Mouse (Mus musculus): ENCODE results near the gene Efr3b. TPM values are rescaled to one million over a fixed set of nuclear protein-coding genes. Genes with fewer than 3 reads are reported as not detected.
A peak's percentile ranks its signal among the peaks of the same experiment; 100 is the strongest.
"Not testable (repeated sequence)": the region's sequence is repeated elsewhere in the genome, so short reads cannot be mapped to it uniquely, and the experiment has no call there.

Efr3b gene
- polyA plus RNA-seq, 1 experiment from 2014 or later: 8.4 TPM

DNA sequence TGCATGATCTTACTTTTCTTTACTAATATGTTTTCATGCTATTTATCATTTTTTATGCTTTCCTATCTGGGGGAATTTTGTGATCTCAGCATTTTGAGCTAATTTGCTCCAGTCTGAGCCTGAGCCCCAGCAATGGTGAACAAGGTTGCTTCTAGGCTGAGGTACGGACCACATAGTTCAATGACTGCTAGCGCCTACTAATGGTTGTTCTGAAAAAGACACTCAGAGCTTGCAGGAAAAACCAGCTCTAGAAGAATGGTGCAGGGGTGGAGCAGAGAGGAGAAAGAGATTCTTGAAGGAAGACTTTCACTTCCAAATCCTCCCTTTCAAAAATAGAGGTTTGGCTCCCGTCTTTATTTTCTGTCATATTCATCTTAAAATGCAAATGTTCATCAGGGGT is 82.4 kb downstream of the Efr3b start:
- WGBS: 13% methylated on average over 3 of the region's 3 CpGs
- no peaks in the 10 kb centered on the region for H3K36me3 ChIP-seq
- peaks cover 24% of the 10 kb centered on the region for H3K27me3 ChIP-seq (ENCODE audit: low read depth, poor library complexity, severe bottlenecking)
- DNase-seq (ENCODE audit: low spot score): no peak
- no peaks in the 10 kb centered on the region for H3K9me3 ChIP-seq (replicated peaks)
- no peak overlapping the region for H3K27ac ChIP-seq
- H3K4me1 ChIP-seq: peaks cover 20% of the 10 kb centered on the region
- no peak overlapping the region for H3K4me3 ChIP-seq

- Histone ChIP-seq H3K9me3 (replicated peaks) (no peaks in the 10 kb centered on the region), H3K36me3 (no peaks in the 10 kb centered on the region), H3K27me3 (ENCODE audit: low read depth, poor library complexity, severe bottlenecking) (peaks cover 24% of the 10 kb centered on the region), H3K4me3 (no peak overlapping the region), H3K27ac (no peak overlapping the region), H3K4me1 (peaks cover 16% of the 10 kb centered on the region)
- DNase-seq (ENCODE audit: low spot score): no peak
- WGBS: 29% methylated on average over 10 of the region's 10 CpGs
These were observed 83.3 kb downstream of the Efr3b start for GRCm38 (mm10) chr12:3955371-3955770.

- no peak within 1 kb of the TSS for H3K4me3 ChIP-seq
- 25% methylated on average over 22 of the region's 22 CpGs for WGBS
- no peak for DNase-seq (ENCODE audit: low spot score)
- H3K4me1 ChIP-seq: peaks cover 9% of the 10 kb centered on the region
- H3K36me3 ChIP-seq: no peaks in the 10 kb centered on the region
- H3K9me3 ChIP-seq (replicated peaks): no peaks in the 10 kb centered on the region
- H3K27me3 ChIP-seq (ENCODE audit: low read depth, poor library complexity, severe bottlenecking): peaks cover 24% of the 10 kb centered on the region
- H3K27ac ChIP-seq: no peak within 1 kb of the TSS
These were observed 84.1 kb downstream of the Efr3b start, which contains the start of gene Pomc for GRCm38 (mm10) chr12:3954651-3955050. Gene Pomc (plus strand): TSS chr12:3954951.

DNA sequence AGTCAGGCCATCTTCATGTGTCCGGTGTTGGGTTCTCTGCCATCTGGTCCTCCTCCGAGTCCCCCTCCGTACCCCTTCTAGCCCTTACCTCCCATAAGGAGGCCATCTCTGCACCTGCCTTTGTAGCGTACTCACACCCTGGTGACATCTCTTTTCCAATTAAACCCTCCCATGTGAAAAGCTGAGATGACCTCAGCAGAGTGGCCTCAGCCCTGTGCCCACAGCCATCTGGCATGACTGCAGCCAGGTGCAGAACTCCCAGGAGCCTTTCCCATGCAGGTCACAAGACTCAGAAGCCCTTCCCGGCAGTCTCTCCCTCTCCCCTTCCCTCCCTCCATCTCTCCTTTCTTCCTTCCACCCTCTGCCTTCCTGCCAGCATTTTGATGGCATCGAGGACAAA is 91.2 kb downstream of the Efr3b start:
- H3K27ac ChIP-seq: no peak overlapping the region
- no peak for DNase-seq (ENCODE audit: low spot score)
- WGBS: 78% methylated on average over 6 of the region's 6 CpGs
- H3K4me1 ChIP-seq: 0 out of 2 replicates have a peak, but pooled peaks cover 2% of the 10 kb centered on the region
- no peaks in the 10 kb centered on the region for H3K9me3 ChIP-seq (replicated peaks)
- H3K4me3 ChIP-seq: no peak overlapping the region
- H3K27me3 ChIP-seq (ENCODE audit: low read depth, poor library complexity, severe bottlenecking): no peaks in the 10 kb centered on the region
- H3K36me3 ChIP-seq: no peaks in the 10 kb centered on the region

DNA sequence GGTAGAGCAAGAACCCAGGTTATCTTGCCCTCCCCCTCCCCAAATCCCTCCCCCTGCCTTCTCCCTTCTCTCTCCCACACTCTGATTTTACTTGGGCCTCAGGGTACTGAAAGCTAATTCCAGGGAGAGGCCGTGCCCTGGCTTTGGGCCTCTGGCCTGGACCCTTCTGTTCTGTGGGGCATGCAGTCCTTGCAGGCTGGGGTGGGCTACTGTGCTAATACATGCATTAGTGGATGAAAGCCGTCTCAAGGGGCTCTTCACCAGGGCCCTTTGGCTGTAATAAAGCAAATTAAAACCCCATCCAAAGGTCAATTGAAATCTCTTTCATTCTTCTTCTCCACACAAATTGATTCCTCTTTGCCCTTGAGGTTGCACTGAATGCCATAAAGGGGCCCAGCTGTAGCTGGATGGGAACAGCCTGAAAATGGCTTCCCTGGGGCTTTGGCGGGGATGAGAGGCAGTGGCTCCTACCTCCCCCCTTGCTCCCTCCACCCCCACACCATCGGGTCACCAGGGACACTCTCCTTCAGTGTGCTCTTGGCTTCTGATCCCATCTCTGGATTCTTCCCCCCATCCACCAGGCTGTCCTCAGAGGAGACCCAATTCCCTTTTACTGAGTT is 94.2 kb downstream of the Efr3b start:
- no peak for DNase-seq (ENCODE audit: low spot score)
- no peaks in the 10 kb centered on the region for H3K9me3 ChIP-seq (replicated peaks)
- H3K36me3 ChIP-seq: no peaks in the 10 kb centered on the region
- no peak overlapping the region for H3K27ac ChIP-seq
- H3K27me3 ChIP-seq (ENCODE audit: low read depth, poor library complexity, severe bottlenecking): peaks cover 4% of the 10 kb centered on the region; the same call in 1 of the 2 replicates
- 61% methylated on average over 4 of the region's 4 CpGs for WGBS
- 0 out of 2 replicates have a peak, but pooled peaks cover 2% of the 10 kb centered on the region for H3K4me1 ChIP-seq
- no peak overlapping the region for H3K4me3 ChIP-seq

- H3K4me3 ChIP-seq: no peak overlapping the region
- peaks cover 4% of the 10 kb centered on the region; the same call in 1 of the 2 replicates for H3K27me3 ChIP-seq (ENCODE audit: low read depth, poor library complexity, severe bottlenecking)
- H3K36me3 ChIP-seq: no peaks in the 10 kb centered on the region
- 0 out of 2 replicates have a peak, but pooled peaks cover 2% of the 10 kb centered on the region for H3K4me1 ChIP-seq
- WGBS: 47% methylated on average over 11 of the region's 11 CpGs
- DNase-seq (ENCODE audit: low spot score): no peak
- no peak overlapping the region for H3K27ac ChIP-seq
- no peaks in the 10 kb centered on the region for H3K9me3 ChIP-seq (replicated peaks)
These were observed 96.7 kb downstream of the Efr3b start for GRCm38 (mm10) chr12:3942026-3942425.

GRCm38 (mm10) chr12:3930090-3930865 is 108.4 kb downstream of the Efr3b start:
- not testable (repeated sequence) for DNase-seq (ENCODE audit: low spot score); H3K4me3 ChIP-seq; H3K4me1 ChIP-seq; H3K27ac ChIP-seq; H3K36me3 ChIP-seq; H3K9me3 ChIP-seq (replicated peaks); H3K27me3 ChIP-seq (ENCODE audit: low read depth, poor library complexity, severe bottlenecking)
- WGBS: 92% methylated on average over 42 of the region's 47 CpGs

DNA sequence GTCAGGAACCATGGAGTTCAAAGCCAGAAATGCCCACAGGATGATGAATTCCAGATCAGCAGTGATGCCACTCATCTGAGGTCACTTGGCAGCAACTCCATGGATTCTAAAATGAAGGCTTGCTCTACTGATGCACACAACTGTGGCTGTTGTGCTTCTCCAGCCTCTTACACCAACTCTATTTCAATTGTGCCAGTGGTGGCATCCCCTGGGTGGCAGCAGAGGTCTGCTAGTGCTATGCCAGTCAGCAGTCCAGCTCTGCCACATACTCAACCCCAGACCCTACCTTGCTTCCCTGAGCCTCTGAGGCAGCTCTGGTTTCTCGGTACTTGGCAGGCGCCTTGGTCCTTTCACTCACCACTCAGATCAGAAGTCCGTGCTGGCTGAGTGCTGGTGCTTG is 109.9 kb downstream of the Efr3b start:
- 69% methylated on average over 3 of the region's 3 CpGs for WGBS
- H3K27me3 ChIP-seq (ENCODE audit: low read depth, poor library complexity, severe bottlenecking): no peaks in the 10 kb centered on the region
- H3K4me1 ChIP-seq: no peaks in the 10 kb centered on the region
- no peak overlapping the region for H3K4me3 ChIP-seq
- H3K9me3 ChIP-seq (replicated peaks): no peaks in the 10 kb centered on the region
- H3K36me3 ChIP-seq: no peaks in the 10 kb centered on the region
- H3K27ac ChIP-seq: no peak overlapping the region
- no peak for DNase-seq (ENCODE audit: low spot score)

DNA sequence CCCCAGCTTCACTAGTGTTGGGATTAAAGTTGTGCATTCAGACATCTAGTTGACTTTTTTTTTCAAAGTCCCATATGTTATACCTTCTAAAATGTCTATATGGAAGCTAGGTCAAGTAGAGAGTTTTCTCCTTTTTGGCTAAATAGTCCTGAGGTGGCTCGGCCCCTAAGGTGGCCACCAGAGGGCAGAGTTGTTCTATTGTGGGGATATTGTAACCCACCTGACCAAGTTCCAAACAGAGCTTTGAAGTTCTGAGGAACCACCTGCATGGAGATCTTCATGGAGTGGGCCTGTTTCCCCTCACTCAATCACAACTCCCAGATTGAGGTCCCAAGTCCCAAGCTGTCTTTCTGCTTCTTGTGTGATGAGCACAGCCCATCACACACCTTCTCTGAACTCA is 112.6 kb downstream of the Efr3b start:
- peaks cover 7% of the 10 kb centered on the region for H3K4me1 ChIP-seq
- peak; percentile 78 for DNase-seq (ENCODE audit: low spot score)
- H3K27ac ChIP-seq: no peak overlapping the region
- no peak overlapping the region for H3K4me3 ChIP-seq
- 0% methylated on average over 1 of the region's 1 CpGs for WGBS
- no peaks in the 10 kb centered on the region for H3K9me3 ChIP-seq (replicated peaks)
- no peaks in the 10 kb centered on the region for H3K27me3 ChIP-seq (ENCODE audit: low read depth, poor library complexity, severe bottlenecking)
- no peaks in the 10 kb centered on the region for H3K36me3 ChIP-seq

DNA sequence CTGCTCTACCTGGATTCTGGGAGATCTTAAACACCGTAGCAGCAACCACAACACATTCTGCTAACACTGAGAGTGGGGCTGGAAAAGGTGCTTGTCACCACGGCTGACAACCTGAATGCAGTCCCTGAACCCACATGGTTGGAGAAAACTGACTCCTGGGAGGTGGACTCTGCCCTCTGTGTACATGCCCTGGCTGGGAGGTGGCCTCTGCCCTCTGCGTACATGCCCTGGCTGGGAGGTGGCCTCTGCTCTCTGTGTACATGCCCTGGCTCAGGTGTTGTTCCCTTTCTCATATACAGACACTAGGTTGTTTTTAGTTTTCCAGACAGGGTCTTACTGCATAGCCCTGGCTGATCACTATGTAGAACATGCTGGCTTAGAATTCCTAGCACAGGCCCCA is 119.3 kb downstream of the Efr3b start:
- Histone ChIP-seq H3K9me3 (replicated peaks) (no peaks in the 10 kb centered on the region), H3K4me1 (peaks cover 28% of the 10 kb centered on the region), H3K27me3 (ENCODE audit: low read depth, poor library complexity, severe bottlenecking) (no peaks in the 10 kb centered on the region), H3K27ac (no peak overlapping the region), H3K4me3 (no peak overlapping the region), H3K36me3 (peaks cover 2% of the 10 kb centered on the region; the same call in 1 of the 2 replicates)
- WGBS: 85% methylated on average over 3 of the region's 3 CpGs
- no peak for DNase-seq (ENCODE audit: low spot score)

DNA sequence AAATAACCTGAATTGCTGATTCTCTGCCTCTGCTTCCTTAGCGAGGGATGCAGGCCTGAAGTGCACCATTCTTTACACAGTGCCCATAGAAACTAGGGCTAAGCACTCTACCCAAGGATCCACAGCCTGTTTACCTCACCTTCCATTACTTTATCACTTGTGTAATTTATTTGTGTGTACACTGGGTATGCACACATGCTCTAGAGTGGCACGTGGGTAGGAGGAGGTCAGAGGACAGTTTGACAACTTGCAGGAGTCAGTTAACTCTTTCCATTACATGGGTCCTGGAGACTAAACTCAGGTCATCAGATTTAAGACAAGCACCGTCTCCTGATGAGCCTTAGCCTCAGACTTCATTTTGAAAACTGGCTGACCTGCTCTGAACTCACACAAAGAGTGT is 120.1 kb downstream of the Efr3b start:
- H3K4me3 ChIP-seq: no peak overlapping the region
- H3K9me3 ChIP-seq (replicated peaks): no peaks in the 10 kb centered on the region
- WGBS: 68% methylated on average over 3 of the region's 3 CpGs
- DNase-seq (ENCODE audit: low spot score): no peak
- no peaks in the 10 kb centered on the region for H3K27me3 ChIP-seq (ENCODE audit: low read depth, poor library complexity, severe bottlenecking)
- H3K36me3 ChIP-seq: peaks cover 3% of the 10 kb centered on the region; the same call in 1 of the 2 replicates
- H3K27ac ChIP-seq: no peak overlapping the region
- peaks cover 28% of the 10 kb centered on the region for H3K4me1 ChIP-seq

- Histone ChIP-seq H3K4me3 (no peak overlapping the region), H3K9me3 (replicated peaks) (no peaks in the 10 kb centered on the region), H3K27ac (no peak overlapping the region), H3K27me3 (ENCODE audit: low read depth, poor library complexity, severe bottlenecking) (no peaks in the 10 kb centered on the region), H3K36me3 (peaks cover 3% of the 10 kb centered on the region; the same call in 1 of the 2 replicates), H3K4me1 (peaks cover 28% of the 10 kb centered on the region)
- WGBS: 27% methylated on average over 14 of the region's 14 CpGs
- DNase-seq (ENCODE audit: low spot score): no peak
These were observed 120.9 kb downstream of the Efr3b start for GRCm38 (mm10) chr12:3917668-3918341.

DNA sequence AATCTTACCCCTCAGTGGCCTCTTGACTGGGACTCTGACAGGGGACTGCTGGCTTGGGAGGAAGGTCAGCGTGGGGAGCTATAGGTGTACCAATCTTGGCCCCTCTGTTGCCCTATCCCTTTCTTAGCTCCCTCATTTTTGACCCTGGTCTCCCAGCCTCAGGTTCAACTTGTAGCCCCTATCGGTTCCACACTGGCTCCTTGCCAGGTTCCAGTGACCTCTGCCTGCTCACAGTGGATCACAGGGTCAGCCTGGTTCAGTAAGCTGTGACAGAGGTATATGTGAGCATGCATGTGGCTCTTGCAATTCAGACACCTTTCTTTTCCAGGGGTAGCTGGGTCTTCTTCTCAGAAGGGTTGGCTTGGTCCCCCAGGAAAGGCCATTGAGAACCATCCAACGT is 122.9 kb downstream of the Efr3b start:
- H3K4me3 ChIP-seq: no peak overlapping the region
- WGBS: 87% methylated on average over 3 of the region's 3 CpGs
- H3K36me3 ChIP-seq: peaks cover 7% of the 10 kb centered on the region; the same call in 1 of the 2 replicates
- no peak overlapping the region for H3K27ac ChIP-seq
- no peaks in the 10 kb centered on the region for H3K9me3 ChIP-seq (replicated peaks)
- H3K27me3 ChIP-seq (ENCODE audit: low read depth, poor library complexity, severe bottlenecking): no peaks in the 10 kb centered on the region
- H3K4me1 ChIP-seq: peaks cover 21% of the 10 kb centered on the region
- no peak for DNase-seq (ENCODE audit: low spot score)

Measured in limb, embryonic 10.5 days (tissue).